Mouse (Mus musculus): ENCODE measurements around the gene Rnf180. TPM values are rescaled to one million over a fixed set of nuclear protein-coding genes. Genes with fewer than 3 reads are reported as not detected.

The Rnf180 gene
- polyA plus RNA-seq, 1 experiment: 2.7 TPM

DNA sequence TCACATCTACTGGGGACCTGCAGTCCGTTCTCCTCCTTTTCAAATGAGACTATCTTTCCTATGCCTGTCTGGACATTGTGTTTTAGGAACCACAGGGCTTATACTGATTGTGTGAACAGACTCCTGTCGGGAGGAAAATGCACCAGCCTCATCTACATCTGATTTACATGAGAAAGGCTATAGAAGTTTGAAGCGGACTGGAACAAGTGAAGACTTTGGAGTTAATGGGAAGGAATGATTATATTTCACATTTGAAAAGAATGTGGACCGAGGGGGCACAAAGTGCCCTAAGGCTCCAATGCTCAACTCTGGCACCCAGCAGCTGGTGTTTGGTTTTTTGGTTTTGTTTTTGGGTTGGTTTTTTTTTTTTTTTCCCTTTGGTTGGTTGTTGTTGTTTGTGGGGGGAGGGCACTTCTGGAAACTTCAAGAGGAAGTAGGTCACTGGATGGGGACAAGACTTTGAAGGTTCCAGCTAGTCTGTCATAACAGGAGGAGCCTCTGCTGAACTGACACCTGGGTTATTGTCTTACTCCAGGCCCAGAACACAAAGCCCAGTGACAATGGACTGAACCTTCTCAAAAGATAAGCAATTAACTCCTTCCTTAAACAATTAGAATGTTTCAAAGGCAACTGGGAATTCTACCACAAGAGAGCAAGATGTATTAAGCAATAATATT lies 37.7 kb downstream of the Rnf180 start:
- Histone ChIP-seq H3K36me3 (replicated peaks; ENCODE audit: low read length) (peaks cover 53% of the 10 kb centered on the region), H3K27me3 (replicated peaks) (no peaks in the 10 kb centered on the region), H3K4me3 (replicated peaks) (no peak overlapping the region), H3K9me3 (no peaks in the 10 kb centered on the region), H3K4me1 (peaks cover 15% of the 10 kb centered on the region)
- no peak for TF ChIP-seq FLI1 (IDR thresholded peaks at IDR 0.05; ENCODE audit: low read length)
- TF ChIP-seq GATA1 (IDR thresholded peaks at IDR 0.05; ENCODE audit: borderline replicate concordance, low read length): no peak

DNA sequence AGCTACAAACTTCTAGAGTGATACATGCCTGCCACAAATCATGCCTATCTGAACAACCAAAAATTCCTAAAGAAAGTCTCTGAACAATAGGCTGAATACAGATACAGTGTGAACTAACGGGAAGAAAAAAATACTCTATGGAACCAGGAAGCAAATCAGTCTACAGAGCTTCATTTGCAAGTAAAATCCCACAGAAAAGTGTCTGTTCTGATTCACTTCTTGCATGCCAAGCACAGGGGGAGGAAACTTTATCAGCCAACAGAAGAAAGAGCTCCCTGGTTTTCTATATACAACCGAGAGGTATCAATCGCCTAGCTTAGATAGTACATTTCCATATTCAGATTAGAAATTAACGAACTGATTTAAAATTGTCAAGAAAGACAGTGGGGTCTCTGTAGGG lies 43.8 kb downstream of the Rnf180 start:
- no peaks in the 10 kb centered on the region for H3K27me3 ChIP-seq (replicated peaks)
- no peak overlapping the region for H3K4me3 ChIP-seq (replicated peaks)
- H3K9me3 ChIP-seq: no peaks in the 10 kb centered on the region
- H3K4me1 ChIP-seq: 0 out of 2 replicates have a peak, but pooled peaks cover 4% of the 10 kb centered on the region
- peaks cover 82% of the 10 kb centered on the region for H3K36me3 ChIP-seq (replicated peaks; ENCODE audit: low read length)
- TF ChIP-seq FLI1 (IDR thresholded peaks at IDR 0.05; ENCODE audit: low read length): no peak

GRCm38 (mm10) chr13:105250264-105250663 lies 44.4 kb downstream of the Rnf180 start:
- Histone ChIP-seq H3K36me3 (replicated peaks; ENCODE audit: low read length) (peaks cover 87% of the 10 kb centered on the region), H3K27me3 (replicated peaks) (no peaks in the 10 kb centered on the region), H3K9me3 (no peaks in the 10 kb centered on the region), H3K4me1 (0 out of 2 replicates have a peak, but pooled peaks cover 4% of the 10 kb centered on the region), H3K4me3 (replicated peaks) (no peak overlapping the region)
- TF ChIP-seq FLI1 (IDR thresholded peaks at IDR 0.05; ENCODE audit: low read length): no peak
- TF ChIP-seq GATA1 (IDR thresholded peaks at IDR 0.05; ENCODE audit: borderline replicate concordance, low read length): no peak

- TF ChIP-seq GATA1 (IDR thresholded peaks at IDR 0.05; ENCODE audit: borderline replicate concordance, low read length) (no peak), FLI1 (IDR thresholded peaks at IDR 0.05; ENCODE audit: low read length) (no peak)
- Histone ChIP-seq H3K9me3 (no peaks in the 10 kb centered on the region), H3K4me3 (replicated peaks) (no peak overlapping the region), H3K27me3 (replicated peaks) (no peaks in the 10 kb centered on the region), H3K36me3 (replicated peaks; ENCODE audit: low read length) (peaks cover 93% of the 10 kb centered on the region), H3K4me1 (0 out of 2 replicates have a peak, but pooled peaks cover 4% of the 10 kb centered on the region)
Observed at GRCm38 (mm10) chr13:105249599-105249998, 45.0 kb downstream of the Rnf180 start.

GRCm38 (mm10) chr13:105247691-105248090 lies 46.9 kb downstream of the Rnf180 start:
- H3K9me3 ChIP-seq: no peaks in the 10 kb centered on the region
- peaks cover 10% of the 10 kb centered on the region for H3K4me1 ChIP-seq
- no peak overlapping the region for H3K4me3 ChIP-seq (replicated peaks)
- TF ChIP-seq FLI1 (IDR thresholded peaks at IDR 0.05; ENCODE audit: low read length): no peak
- TF ChIP-seq GATA1 (IDR thresholded peaks at IDR 0.05; ENCODE audit: borderline replicate concordance, low read length): no peak
- no peaks in the 10 kb centered on the region for H3K27me3 ChIP-seq (replicated peaks)
- peaks cover 96% of the 10 kb centered on the region for H3K36me3 ChIP-seq (replicated peaks; ENCODE audit: low read length)

- Histone ChIP-seq H3K9me3 (no peaks in the 10 kb centered on the region), H3K27me3 (replicated peaks) (no peaks in the 10 kb centered on the region), H3K4me3 (replicated peaks) (no peak overlapping the region), H3K36me3 (replicated peaks; ENCODE audit: low read length) (peaks cover 82% of the 10 kb centered on the region), H3K4me1 (peaks cover 6% of the 10 kb centered on the region)
- TF ChIP-seq GATA1 (IDR thresholded peaks at IDR 0.05; ENCODE audit: borderline replicate concordance, low read length) (no peak), FLI1 (IDR thresholded peaks at IDR 0.05; ENCODE audit: low read length) (no peak)
Observed at GRCm38 (mm10) chr13:105240810-105241209, 53.8 kb downstream of the Rnf180 start.

- no peak for TF ChIP-seq FLI1 (IDR thresholded peaks at IDR 0.05; ENCODE audit: low read length)
- TF ChIP-seq GATA1 (IDR thresholded peaks at IDR 0.05; ENCODE audit: borderline replicate concordance, low read length): no peak
- Histone ChIP-seq H3K27me3 (replicated peaks) (no peaks in the 10 kb centered on the region), H3K4me3 (replicated peaks) (no peak overlapping the region), H3K4me1 (peaks cover 24% of the 10 kb centered on the region), H3K36me3 (replicated peaks; ENCODE audit: low read length) (peaks cover 65% of the 10 kb centered on the region), H3K9me3 (no peaks in the 10 kb centered on the region)
Observed at GRCm38 (mm10) chr13:105227126-105227525, 67.5 kb downstream of the Rnf180 start.

GRCm38 (mm10) chr13:105224048-105224447 lies 70.6 kb downstream of the Rnf180 start:
- TF ChIP-seq FLI1 (IDR thresholded peaks at IDR 0.05; ENCODE audit: low read length) (no peak), GATA1 (IDR thresholded peaks at IDR 0.05; ENCODE audit: borderline replicate concordance, low read length) (no peak)
- Histone ChIP-seq H3K4me1 (peaks cover 40% of the 10 kb centered on the region), H3K9me3 (no peaks in the 10 kb centered on the region), H3K36me3 (replicated peaks; ENCODE audit: low read length) (peaks cover 59% of the 10 kb centered on the region), H3K4me3 (replicated peaks) (no peak overlapping the region), H3K27me3 (replicated peaks) (no peaks in the 10 kb centered on the region)

DNA sequence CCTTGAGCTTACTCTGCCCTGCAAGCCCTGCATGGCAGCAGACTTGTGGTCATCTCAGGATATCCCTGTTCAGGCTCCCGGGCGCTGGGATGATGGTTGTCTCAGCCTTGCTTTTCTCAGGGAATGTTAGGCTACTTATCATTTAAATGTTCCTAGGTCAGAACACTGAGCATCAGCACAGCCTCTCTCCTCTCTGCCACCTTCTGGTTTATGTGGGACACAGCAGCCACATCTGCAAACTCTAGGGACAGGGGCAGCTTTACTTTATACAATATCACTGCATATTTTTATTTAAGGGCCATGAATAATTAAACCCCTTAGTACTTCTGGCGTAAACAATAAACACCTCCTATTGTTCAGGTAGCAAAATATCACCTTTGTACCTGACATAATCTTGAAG lies 71.5 kb downstream of the Rnf180 start:
- H3K36me3 ChIP-seq (replicated peaks; ENCODE audit: low read length): peaks cover 54% of the 10 kb centered on the region
- no peaks in the 10 kb centered on the region for H3K9me3 ChIP-seq
- H3K27me3 ChIP-seq (replicated peaks): no peaks in the 10 kb centered on the region
- H3K4me3 ChIP-seq (replicated peaks): no peak overlapping the region
- peaks cover 40% of the 10 kb centered on the region for H3K4me1 ChIP-seq
- TF ChIP-seq FLI1 (IDR thresholded peaks at IDR 0.05; ENCODE audit: low read length) (no peak), GATA1 (IDR thresholded peaks at IDR 0.05; ENCODE audit: borderline replicate concordance, low read length) (no peak)

GRCm38 (mm10) chr13:105222016-105222725 lies 72.4 kb downstream of the Rnf180 start:
- peaks cover 51% of the 10 kb centered on the region for H3K36me3 ChIP-seq (replicated peaks; ENCODE audit: low read length)
- H3K4me3 ChIP-seq (replicated peaks): no peak overlapping the region
- TF ChIP-seq FLI1 (IDR thresholded peaks at IDR 0.05; ENCODE audit: low read length) (no peak), GATA1 (IDR thresholded peaks at IDR 0.05; ENCODE audit: borderline replicate concordance, low read length) (no peak)
- peaks cover 40% of the 10 kb centered on the region for H3K4me1 ChIP-seq
- H3K27me3 ChIP-seq (replicated peaks): no peaks in the 10 kb centered on the region
- no peaks in the 10 kb centered on the region for H3K9me3 ChIP-seq
